Mouse (Mus musculus): ENCODE data around the gene Arhgef2. TPM values are rescaled to one million over a fixed set of nuclear protein-coding genes. Genes with fewer than 3 reads are reported as not detected.
"Not testable (repeated sequence)": the region's sequence is repeated elsewhere in the genome, so short reads cannot be mapped to it uniquely, and the experiment has no call there.

Gene Arhgef2
- polyA plus RNA-seq (2012; rRNA removed), result 74.5 and 80.7 TPM in 2 replicates

GRCm38 (mm10) chr3:88605666-88606065 lies at the start of gene Arhgef2:
Arhgef2 (plus strand) TSS chr3:88605966.
- H3K4me1 ChIP-seq (ENCODE audit: control insufficient read depth, insufficient read depth, low read length); H3K27ac ChIP-seq (ENCODE audit: insufficient read depth, low read depth, low read length); H3K27me3 ChIP-seq (replicated peaks; ENCODE audit: control insufficient read depth, insufficient read depth, low read length); DNase-seq; H3K36me3 ChIP-seq (ENCODE audit: control insufficient read depth, insufficient read depth, low read length); H3K4me3 ChIP-seq (ENCODE audit: insufficient read depth, low read depth, low read length): not testable (repeated sequence)
- WGBS, result 94% methylated on average over 2 of the region's 2 CpGs

DNA sequence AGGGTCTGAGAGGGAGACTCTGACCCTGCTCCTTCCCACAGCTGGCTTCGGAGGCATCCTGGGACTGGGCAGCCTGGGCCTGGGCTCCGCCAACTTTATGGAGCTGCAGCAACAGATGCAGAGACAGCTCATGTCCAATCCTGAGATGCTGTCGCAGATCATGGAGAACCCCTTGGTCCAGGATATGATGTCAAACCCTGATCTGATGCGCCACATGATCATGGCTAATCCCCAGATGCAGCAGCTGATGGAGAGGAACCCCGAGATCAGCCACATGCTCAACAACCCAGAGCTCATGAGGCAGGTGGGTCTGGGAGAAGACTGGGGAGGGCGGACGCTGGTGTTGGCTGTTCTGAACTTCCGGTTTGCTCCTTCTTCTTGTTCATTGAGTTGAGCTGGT lies 49.1 kb upstream of the Arhgef2 start:
- H3K36me3 ChIP-seq (ENCODE audit: control insufficient read depth, insufficient read depth, low read length), result peaks cover 4% of the 10 kb centered on the region
- no peak for DNase-seq
- WGBS, result 94% methylated on average over 8 of the region's 8 CpGs
- H3K27ac ChIP-seq (ENCODE audit: insufficient read depth, low read depth, low read length), result no peak overlapping the region
- peaks cover 5% of the 10 kb centered on the region; the same call in 1 of the 2 replicates for H3K4me1 ChIP-seq (ENCODE audit: control insufficient read depth, insufficient read depth, low read length)
- H3K27me3 ChIP-seq (replicated peaks; ENCODE audit: control insufficient read depth, insufficient read depth, low read length), result no peaks in the 10 kb centered on the region
- TF ChIP-seq CTCF (conservative IDR thresholded peaks at IDR 0.05; ENCODE audit: insufficient read depth, insufficient read length, low read depth, low read length), result no peak
- no peak for TF ChIP-seq POLR2A (IDR thresholded peaks at IDR 0.05; ENCODE audit: low read depth, low read length)
- no peak overlapping the region for H3K4me3 ChIP-seq (ENCODE audit: insufficient read depth, low read depth, low read length)

DNA sequence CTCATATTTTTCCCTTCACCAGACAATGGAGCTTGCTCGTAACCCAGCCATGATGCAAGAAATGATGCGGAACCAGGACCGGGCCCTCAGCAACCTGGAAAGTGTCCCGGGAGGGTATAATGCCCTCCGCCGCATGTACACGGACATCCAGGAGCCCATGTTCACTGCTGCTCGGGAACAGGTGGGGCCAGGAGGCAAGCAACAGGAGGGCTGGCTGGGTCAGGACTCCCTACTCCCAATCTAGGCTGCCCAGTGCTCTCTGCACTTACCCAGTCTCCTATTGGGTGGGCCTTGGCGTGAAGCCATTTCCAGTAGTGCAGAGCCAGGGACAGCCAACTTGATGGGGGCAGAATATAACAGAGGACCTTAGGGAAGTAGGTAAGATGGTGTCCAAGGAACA lies 46.2 kb upstream of the Arhgef2 start:
- 80% methylated on average over 9 of the region's 9 CpGs for whole genome bisulfite sequencing
- Histone ChIP-seq H3K27me3 (replicated peaks; ENCODE audit: control insufficient read depth, insufficient read depth, low read length) (no peaks in the 10 kb centered on the region), H3K36me3 (ENCODE audit: control insufficient read depth, insufficient read depth, low read length) (peaks cover 4% of the 10 kb centered on the region), H3K27ac (ENCODE audit: insufficient read depth, low read depth, low read length) (no peak overlapping the region), H3K4me3 (ENCODE audit: insufficient read depth, low read depth, low read length) (no peak overlapping the region), H3K4me1 (ENCODE audit: control insufficient read depth, insufficient read depth, low read length) (no peaks in the 10 kb centered on the region; the same call in 1 of the 2 replicates)
- no peak for TF ChIP-seq POLR2A (IDR thresholded peaks at IDR 0.05; ENCODE audit: low read depth, low read length)
- no peak for TF ChIP-seq CTCF (conservative IDR thresholded peaks at IDR 0.05; ENCODE audit: insufficient read depth, insufficient read length, low read depth, low read length)
- no peak for DNase-seq

DNA sequence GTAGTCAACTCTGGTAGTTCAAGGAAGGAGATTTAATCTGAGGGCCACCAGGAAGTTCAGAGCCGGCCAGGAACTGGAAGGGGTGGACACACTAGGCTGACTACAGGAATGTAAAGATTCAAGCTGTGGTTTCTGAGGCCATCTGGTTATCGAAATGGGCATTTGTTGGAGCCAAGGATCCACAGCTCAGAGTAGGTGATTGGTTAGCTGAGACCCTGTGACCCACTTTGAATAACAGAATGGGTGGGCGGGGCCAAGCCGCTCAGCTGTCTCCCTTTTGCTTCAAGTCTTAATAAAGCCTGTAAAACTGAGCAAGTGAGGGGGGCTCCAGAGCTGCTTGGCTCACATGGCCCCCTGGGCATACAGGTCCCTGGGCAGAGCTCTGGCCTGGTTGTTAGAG lies 43.8 kb upstream of the Arhgef2 start:
- Histone ChIP-seq H3K4me3 (ENCODE audit: insufficient read depth, low read depth, low read length) (no peak overlapping the region), H3K36me3 (ENCODE audit: control insufficient read depth, insufficient read depth, low read length) (peaks cover 2% of the 10 kb centered on the region; the same call in 1 of the 2 replicates), H3K27me3 (replicated peaks; ENCODE audit: control insufficient read depth, insufficient read depth, low read length) (no peaks in the 10 kb centered on the region), H3K27ac (ENCODE audit: insufficient read depth, low read depth, low read length) (peak overlapping the region; percentile 56; the same call in 1 of the 2 replicates), H3K4me1 (ENCODE audit: control insufficient read depth, insufficient read depth, low read length) (peaks cover 5% of the 10 kb centered on the region; the same call in 1 of the 2 replicates)
- peak; percentile 66 for DNase-seq
- TF ChIP-seq CTCF (conservative IDR thresholded peaks at IDR 0.05; ENCODE audit: insufficient read depth, insufficient read length, low read depth, low read length) (no peak), POLR2A (IDR thresholded peaks at IDR 0.05; ENCODE audit: low read depth, low read length) (no peak)
- 51% methylated on average over 4 of the region's 4 CpGs for WGBS

- Histone ChIP-seq H3K4me3 (ENCODE audit: insufficient read depth, low read depth, low read length) (no peak overlapping the region), H3K36me3 (ENCODE audit: control insufficient read depth, insufficient read depth, low read length) (peaks cover 4% of the 10 kb centered on the region), H3K4me1 (ENCODE audit: control insufficient read depth, insufficient read depth, low read length) (peaks cover 5% of the 10 kb centered on the region; the same call in 1 of the 2 replicates), H3K27me3 (replicated peaks; ENCODE audit: control insufficient read depth, insufficient read depth, low read length) (no peaks in the 10 kb centered on the region), H3K27ac (ENCODE audit: insufficient read depth, low read depth, low read length) (no peak overlapping the region)
- no peak for TF ChIP-seq CTCF (conservative IDR thresholded peaks at IDR 0.05; ENCODE audit: insufficient read depth, insufficient read length, low read depth, low read length)
- no peak for TF ChIP-seq POLR2A (IDR thresholded peaks at IDR 0.05; ENCODE audit: low read depth, low read length)
- no peak for DNase-seq
- 47% methylated on average over 4 of the region's 4 CpGs for WGBS
Measured at GRCm38 (mm10) chr3:88563442-88563841, 42.3 kb upstream of the Arhgef2 start.

DNA sequence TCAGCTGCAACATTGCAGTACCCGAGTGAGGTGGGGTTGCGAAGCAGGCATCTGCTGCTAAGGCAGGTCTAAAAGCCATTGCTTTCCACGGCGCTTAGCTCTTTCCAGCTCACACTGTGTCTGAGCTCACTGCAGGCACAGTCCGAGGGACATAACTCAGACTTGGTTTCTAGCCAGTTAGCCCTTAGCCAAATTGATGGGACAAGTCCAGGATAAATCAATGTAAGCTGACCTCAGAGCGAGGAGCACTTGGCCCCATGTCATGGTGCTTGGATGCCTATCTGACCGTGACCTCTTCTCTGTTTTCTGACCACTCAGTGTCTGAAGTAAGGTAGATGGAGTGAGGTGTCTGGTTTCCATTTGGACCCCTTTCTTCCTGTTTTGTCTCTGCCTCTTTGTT lies 41.8 kb upstream of the Arhgef2 start:
- H3K27me3 ChIP-seq (replicated peaks; ENCODE audit: control insufficient read depth, insufficient read depth, low read length), result no peaks in the 10 kb centered on the region
- H3K4me3 ChIP-seq (ENCODE audit: insufficient read depth, low read depth, low read length), result no peak overlapping the region
- WGBS, result 53% methylated on average over 7 of the region's 7 CpGs
- no peak for TF ChIP-seq POLR2A (IDR thresholded peaks at IDR 0.05; ENCODE audit: low read depth, low read length)
- peaks cover 4% of the 10 kb centered on the region for H3K36me3 ChIP-seq (ENCODE audit: control insufficient read depth, insufficient read depth, low read length)
- H3K27ac ChIP-seq (ENCODE audit: insufficient read depth, low read depth, low read length), result no peak overlapping the region
- peaks cover 5% of the 10 kb centered on the region; the same call in 1 of the 2 replicates for H3K4me1 ChIP-seq (ENCODE audit: control insufficient read depth, insufficient read depth, low read length)
- no peak for DNase-seq

GRCm38 (mm10) chr3:88566116-88566515 lies 39.6 kb upstream of the Arhgef2 start:
- Histone ChIP-seq H3K36me3 (ENCODE audit: control insufficient read depth, insufficient read depth, low read length) (peaks cover 3% of the 10 kb centered on the region), H3K27ac (ENCODE audit: insufficient read depth, low read depth, low read length) (no peak overlapping the region), H3K27me3 (replicated peaks; ENCODE audit: control insufficient read depth, insufficient read depth, low read length) (no peaks in the 10 kb centered on the region), H3K4me3 (ENCODE audit: insufficient read depth, low read depth, low read length) (no peak overlapping the region), H3K4me1 (ENCODE audit: control insufficient read depth, insufficient read depth, low read length) (peaks cover 5% of the 10 kb centered on the region; the same call in 1 of the 2 replicates)
- DNase-seq, result no peak
- TF ChIP-seq POLR2A (IDR thresholded peaks at IDR 0.05; ENCODE audit: low read depth, low read length) (no peak), CTCF (conservative IDR thresholded peaks at IDR 0.05; ENCODE audit: insufficient read depth, insufficient read length, low read depth, low read length) (no peak)
- 59% methylated on average over 3 of the region's 3 CpGs for WGBS
